In genomic region chr2:31297602-31298268, GRCm38 (mm10) we compare ENCODE assay signal across 8 mouse cellular contexts. TPM values are rescaled to one million over a fixed set of nuclear protein-coding genes. Genes with fewer than 3 reads are reported as not detected.
DNase-seq lines count a peak whose midpoint lies in the region; ATAC-seq and TF ChIP-seq lines count a peak whose summit lies in the region.

No protein-coding gene starts in this region.

- peak; percentile 78 for DNase-seq in 3T3-L1 (ENCODE audit: low read depth, low spot score)
- DNase-seq in MN1 (ENCODE audit: low spot score): peak; percentile 74
- DNase-seq in embryo, embryonic 10 days (ENCODE audit: low spot score): peak; percentile 84
- peak; percentile 19 for DNase-seq in gonadal fat pad, adult 2 months (ENCODE audit: low read depth)
- peak; percentile 79 for DNase-seq in intestine, embryonic 14.5 days (ENCODE audit: low spot score)
- DNase-seq in thymus, adult 2 months: peak; percentile 54

- no peaks in the 10 kb centered on the region for H3K9me3 ChIP-seq in intestine, embryonic 14.5 days (ENCODE audit: control insufficient read depth, low read length)
- H3K9me3 ChIP-seq in limb, embryonic 15.5 days: no peaks in the 10 kb centered on the region
- no peaks in the 10 kb centered on the region for H3K9me3 ChIP-seq in midbrain, embryonic 15.5 days

- peak overlapping the region; percentile 46 for H3K9ac ChIP-seq in intestine, embryonic 14.5 days (ENCODE audit: low read length)
- H3K9ac ChIP-seq in limb, embryonic 15.5 days: peak overlapping the region; percentile 41; the same call in 1 of the 2 replicates
- peak overlapping the region; percentile 30; the same call in 1 of the 2 replicates for H3K9ac ChIP-seq in midbrain, embryonic 15.5 days

- H3K27ac ChIP-seq in intestine, embryonic 14.5 days (ENCODE audit: low read depth): 0 out of 2 replicates have a peak overlapping the region, but pooled peaks have one; percentile 22
- H3K27ac ChIP-seq in limb, embryonic 15.5 days: peak overlapping the region; percentile 43
- H3K27ac ChIP-seq in midbrain, embryonic 15.5 days: no peak overlapping the region
- H3K27ac ChIP-seq in thymus, adult 2 months (ENCODE audit: control insufficient read depth, insufficient read depth, low read length): no peak overlapping the region

- no peak for TF ChIP-seq CTCF in thymus, adult 2 months (IDR thresholded peaks at IDR 0.05; ENCODE audit: borderline replicate concordance, control insufficient read depth, extremely low read depth, insufficient read depth, low read length, poor library complexity)

- no peaks in the 10 kb centered on the region for H3K27me3 ChIP-seq in intestine, embryonic 14.5 days (replicated peaks; ENCODE audit: control insufficient read depth, insufficient read depth, low read length)
- H3K27me3 ChIP-seq in limb, embryonic 15.5 days: no peaks in the 10 kb centered on the region
- H3K27me3 ChIP-seq in midbrain, embryonic 15.5 days (replicated peaks): no peaks in the 10 kb centered on the region
- no peaks in the 10 kb centered on the region for H3K27me3 ChIP-seq in thymus, adult 2 months (ENCODE audit: control insufficient read depth, insufficient read depth, low read length)

- 2% methylated on average over 17 of the region's 17 CpGs for WGBS in intestine, embryonic 14.5 days
- WGBS in limb, embryonic 15.5 days: 5% methylated on average over 17 of the region's 17 CpGs
- WGBS in midbrain, embryonic 15.5 days: 2% methylated on average over 17 of the region's 17 CpGs
- 13% methylated on average over 17 of the region's 17 CpGs for WGBS in thymus, adult 2 months

- 0 out of 2 replicates have a peak, but pooled peaks cover 2% of the 10 kb centered on the region for H3K4me1 ChIP-seq in intestine, embryonic 14.5 days (replicated peaks; ENCODE audit: control insufficient read depth, insufficient read depth, low read length)
- peaks cover 14% of the 10 kb centered on the region for H3K4me1 ChIP-seq in limb, embryonic 15.5 days
- H3K4me1 ChIP-seq in midbrain, embryonic 15.5 days: peaks cover 15% of the 10 kb centered on the region; the same call in 1 of the 2 replicates
- H3K4me1 ChIP-seq in thymus, adult 2 months (replicated peaks; ENCODE audit: control insufficient read depth, insufficient read depth, low read length): peaks cover 5% of the 10 kb centered on the region

- peak overlapping the region; percentile 49 for H3K4me3 ChIP-seq in intestine, embryonic 14.5 days (ENCODE audit: low read depth, low read length)
- H3K4me3 ChIP-seq in limb, embryonic 15.5 days: peak overlapping the region; percentile 48
- H3K4me3 ChIP-seq in midbrain, embryonic 15.5 days: peak overlapping the region; percentile 45
- H3K4me3 ChIP-seq in thymus, adult 2 months (ENCODE audit: control insufficient read depth, insufficient read depth, low read length): peak overlapping the region; percentile 69

- peak overlapping the region; percentile 63 for H3K4me2 ChIP-seq in intestine, embryonic 14.5 days (ENCODE audit: low read length)
- peak overlapping the region; percentile 55 for H3K4me2 ChIP-seq in limb, embryonic 15.5 days
- H3K4me2 ChIP-seq in midbrain, embryonic 15.5 days: peak overlapping the region; percentile 59

- ATAC-seq in intestine, embryonic 14.5 days (replicated peaks; ENCODE audit: low FRiP score, low TSS enrichment, low read depth): peak; percentile 88
- ATAC-seq in limb, embryonic 15.5 days (ENCODE audit: insufficient number of reproducible peaks, low FRiP score, low TSS enrichment, low read depth): peak; percentile 78
- ATAC-seq in midbrain, embryonic 15.5 days (replicated peaks): peak; percentile 84

- TF ChIP-seq POLR2A in thymus, adult 2 months (IDR thresholded peaks at IDR 0.05; ENCODE audit: control insufficient read depth, extremely low read depth, insufficient read depth, low read length, poor library complexity): no peak

- peaks cover 13% of the 10 kb centered on the region for H3K36me3 ChIP-seq in intestine, embryonic 14.5 days (ENCODE audit: control insufficient read depth, insufficient read depth, low read length)
- H3K36me3 ChIP-seq in limb, embryonic 15.5 days: peaks cover 12% of the 10 kb centered on the region; the same call in 1 of the 2 replicates
- peaks cover 6% of the 10 kb centered on the region; the same call in 1 of the 2 replicates for H3K36me3 ChIP-seq in midbrain, embryonic 15.5 days (replicated peaks)
- no peaks in the 10 kb centered on the region for H3K36me3 ChIP-seq in thymus, adult 2 months (ENCODE audit: control insufficient read depth, insufficient read depth, low read length)

RNA-seq across cellular contexts. Expression of gene Hmcn2, which starts 16.5 kb away (rescaled TPM):
- polyA plus RNA-seq in gonadal fat pad, adult 2 months (2012; rRNA removed): 14.2 and 26.8 TPM in 2 replicates
- 10.0 and 10.3 TPM in 2 replicates for polyA plus RNA-seq in intestine, embryonic 14.5 days (2014; fragmentation: Nextera tagmentation; extraction: Ambion mirVana)
- 0.32 and 0.74 TPM in 2 replicates for polyA plus RNA-seq in limb, embryonic 15.5 days (2015; fragmentation: Nextera tagmentation; extraction: Ambion mirVana)
- polyA plus RNA-seq in midbrain, embryonic 15.5 days (2015; fragmentation: Nextera tagmentation; extraction: Ambion mirVana): 0.18 and 0.32 TPM in 2 replicates
- 4.8 and 5.6 TPM in 2 replicates for polyA plus RNA-seq in thymus, adult 2 months (2012; rRNA removed)

RNA-seq across cellular contexts. Expression of gene Ncs1, which starts 52.1 kb away (rescaled TPM):
- polyA plus RNA-seq in gonadal fat pad, adult 2 months (2012; rRNA removed): 2.3 and 3.0 TPM in 2 replicates
- 35.3 and 39.1 TPM in 2 replicates for polyA plus RNA-seq in intestine, embryonic 14.5 days (2014; fragmentation: Nextera tagmentation; extraction: Ambion mirVana)
- 32.3 and 33.9 TPM in 2 replicates for polyA plus RNA-seq in limb, embryonic 15.5 days (2015; fragmentation: Nextera tagmentation; extraction: Ambion mirVana)
- 172 and 183 TPM in 2 replicates for polyA plus RNA-seq in midbrain, embryonic 15.5 days (2015; fragmentation: Nextera tagmentation; extraction: Ambion mirVana)
- 2.4 and 2.5 TPM in 2 replicates for polyA plus RNA-seq in thymus, adult 2 months (2012; rRNA removed)

Comparison
In these comparisons a context has a peak if more than half of its experiments do, and no peak if none do; other contexts are left out.
1. DNase-seq: peak in every context shown above with its lines; median percentile 84 in embryo, embryonic 10 days; 79 in intestine, embryonic 14.5 days; 78 in 3T3-L1; 74 in MN1; 54 in thymus, adult 2 months; 19 in gonadal fat pad, adult 2 months.
2. H3K27ac ChIP-seq: peak in intestine, embryonic 14.5 days (single experiment) and limb, embryonic 15.5 days (single experiment); none in midbrain, embryonic 15.5 days (single experiment) and thymus, adult 2 months (single experiment).
3. Peak in every context shown above with its lines, with median percentiles within 50 percentile points of each other: ATAC-seq, H3K4me2 ChIP-seq, H3K4me3 ChIP-seq and H3K9ac ChIP-seq.